Mouse (Mus musculus) left cerebral cortex, adult 8-10 months (tissue): ENCODE results near the gene Nup205. TPM values are rescaled to one million over a fixed set of nuclear protein-coding genes. Genes with fewer than 3 reads are reported as not detected.
"Not testable (repeated sequence)": the region's sequence is repeated elsewhere in the genome, so short reads cannot be mapped to it uniquely, and the experiment has no call there.

Experiments
- DNase-seq, 2 experiments: peaks; one replicate each; pipeline ENCODE4 v3.0.0; 2022; ENCODE audit warnings: low spot score in 2 of 2
- total RNA-seq, 4 experiments: library from RNA; stranded (reverse); gene quantifications; 2 replicates each; pipeline ENCODE4 v1.2.4; 2022

Gene Nup205
- 10 to 100 TPM; 22.8 to 30.4 (median 25.9) TPM for total RNA-seq

DNA sequence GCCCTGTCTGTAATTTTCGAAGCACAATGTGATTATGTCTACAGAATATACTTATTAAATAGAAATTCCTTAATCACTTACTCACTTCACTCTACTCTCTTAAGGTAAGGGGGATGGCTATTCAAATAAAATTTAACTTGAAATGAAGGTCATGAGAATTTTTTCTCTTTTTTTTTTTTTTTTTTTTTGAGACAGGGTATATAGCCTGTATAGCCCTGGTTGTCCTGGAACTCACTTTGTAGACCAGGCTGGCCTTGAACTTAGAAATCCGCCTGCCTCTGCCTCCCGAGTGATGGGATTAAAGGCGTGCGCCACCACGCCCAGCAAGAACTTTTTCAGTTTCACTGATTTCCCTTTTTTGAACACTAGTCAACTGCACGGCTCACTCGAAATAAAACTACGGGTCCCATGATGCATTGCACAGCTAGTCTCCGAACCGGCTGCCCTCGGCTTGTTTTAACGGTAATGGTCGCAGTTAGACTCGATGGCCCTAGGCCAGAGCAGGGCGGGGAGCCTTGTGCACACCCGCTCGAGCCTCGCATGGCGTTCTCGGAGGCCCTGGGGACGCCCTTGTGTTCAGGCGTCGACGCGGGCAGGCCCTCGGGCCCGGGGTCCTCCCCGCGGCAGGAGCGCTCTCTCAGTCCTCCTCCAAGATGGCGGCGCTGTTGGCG, at the start of gene Nup205:
TSS of gene Nup205 (plus strand) at position 443 of the 671 bp plus-strand sequence.
- peak; percentile 72 to 78 for DNase-seq

DNA sequence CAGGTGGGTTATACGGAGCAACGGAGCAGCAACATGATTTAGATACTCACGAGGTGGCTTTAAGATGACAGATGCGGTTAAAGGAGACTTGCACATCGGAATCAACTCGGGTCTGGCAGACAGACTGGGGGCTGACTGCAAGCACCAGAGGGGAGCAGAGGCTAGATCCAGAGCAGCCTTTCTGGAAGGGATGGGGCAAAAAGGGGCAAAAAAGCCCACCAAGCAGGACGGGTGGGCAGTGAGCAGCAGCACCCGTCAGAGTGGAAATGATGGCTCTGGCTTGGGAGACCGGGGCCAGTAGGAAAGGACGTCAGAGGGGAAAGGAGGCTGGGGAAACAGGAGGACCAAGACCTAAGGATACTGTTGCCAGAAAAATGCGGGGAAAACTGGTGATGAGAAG, 44.4 kb upstream of the Nup205 start:
- DNase-seq: no peak

DNA sequence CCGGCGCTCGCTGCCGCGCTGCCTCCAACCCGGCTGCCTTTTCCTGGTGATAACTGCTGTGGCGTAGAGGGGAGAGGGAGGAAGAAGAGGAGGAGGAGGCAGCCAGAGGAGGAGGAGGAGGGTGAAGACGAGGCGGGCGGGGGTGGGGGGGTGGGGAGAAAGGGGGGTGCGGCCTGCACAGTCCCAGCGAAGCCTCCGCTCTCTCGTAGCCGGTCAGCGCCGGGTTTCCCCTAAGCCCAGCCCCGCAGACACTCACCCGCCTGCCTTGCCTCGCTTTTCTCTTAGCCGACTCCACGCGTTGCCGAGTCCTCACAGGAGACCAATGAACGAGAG, 44.0 kb upstream of the Nup205 start:
- DNase-seq: no peak

DNA sequence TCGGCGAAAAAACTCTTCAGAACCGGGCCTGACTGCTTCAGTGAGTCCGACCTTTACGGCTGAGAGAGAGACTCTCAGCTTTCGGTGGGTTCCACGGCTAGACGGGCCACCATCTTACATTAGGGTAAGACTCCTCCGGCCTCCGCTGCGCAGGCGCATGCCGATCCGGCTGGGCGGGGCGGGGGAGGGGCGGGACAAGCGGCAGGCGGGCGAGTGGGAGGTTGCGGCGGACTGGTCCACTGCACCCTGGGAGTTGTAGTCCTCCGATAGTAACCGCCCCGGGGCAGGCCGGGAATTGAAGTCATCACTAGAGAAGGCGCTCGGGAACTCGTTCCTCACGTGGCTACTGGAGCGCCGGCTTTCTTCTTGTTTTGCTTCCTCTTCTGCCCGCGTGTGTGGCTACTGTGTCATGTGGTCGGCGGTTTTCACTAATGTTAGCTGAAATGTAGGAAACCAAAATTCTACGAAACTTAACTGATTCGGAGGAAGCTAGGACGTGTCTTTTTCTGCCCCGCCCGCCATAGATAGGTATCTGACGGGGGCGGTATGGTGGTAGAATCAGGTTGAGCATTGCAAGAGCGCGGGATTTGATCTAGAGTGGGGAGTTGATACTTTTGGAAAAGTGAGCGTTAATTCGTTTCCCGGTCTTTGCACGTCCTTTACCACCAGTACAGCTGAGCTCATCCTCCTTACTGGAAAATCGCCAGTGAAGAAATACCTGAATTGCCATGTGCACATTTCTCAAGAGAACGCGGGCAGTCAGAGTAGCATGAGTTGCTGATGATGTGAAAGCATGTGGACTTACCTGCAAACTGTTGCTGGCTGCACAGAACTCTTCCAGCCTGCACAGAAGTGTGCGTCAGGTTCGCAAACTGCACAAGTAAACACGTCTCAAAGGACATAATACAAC, 43.4 kb upstream of the Nup205 start, which contains the start of gene Cnot4:
TSS of gene Cnot4 (minus strand) at position 146 of the 910 bp plus-strand sequence.
- peak; percentile 95 to 98 for DNase-seq

DNA sequence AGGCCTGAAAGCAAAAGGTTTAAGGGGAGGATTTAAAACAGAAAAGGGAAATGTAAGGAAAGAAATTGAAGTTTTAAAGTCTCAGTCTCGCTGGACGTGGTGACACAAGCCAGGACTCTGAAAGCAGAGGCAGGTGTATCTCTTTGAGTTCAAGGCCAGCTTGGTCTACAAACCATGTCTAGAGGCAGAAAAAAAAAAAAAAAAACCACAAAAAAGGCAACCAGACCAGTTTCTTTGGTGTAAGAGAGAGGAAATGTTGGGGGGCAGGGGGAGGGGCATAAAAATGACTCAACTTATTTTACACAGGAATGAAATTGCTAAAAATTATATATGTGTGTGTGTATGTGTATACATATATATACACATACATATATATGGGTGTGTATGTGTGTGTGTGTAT, 42.4 kb upstream of the Nup205 start:
- DNase-seq: no peak

DNA sequence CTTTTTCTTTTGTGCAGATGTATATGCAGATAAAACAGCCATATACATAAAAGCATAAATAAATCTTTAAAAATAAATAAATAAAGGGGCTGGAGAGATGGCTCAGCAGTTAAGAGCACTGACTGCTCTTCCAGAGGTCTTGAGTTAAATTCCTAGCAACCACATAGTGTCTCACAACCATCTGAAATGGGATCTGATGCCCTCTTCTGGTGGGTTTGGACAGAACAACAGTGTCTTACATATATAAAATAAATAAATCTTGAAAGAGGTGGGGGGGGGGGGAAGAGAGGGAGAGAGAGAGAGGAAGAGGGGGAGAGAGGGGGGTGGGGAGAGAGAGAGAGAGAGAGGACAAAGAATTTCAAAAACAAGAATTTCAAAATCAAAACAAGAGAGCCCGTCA, 36.9 kb upstream of the Nup205 start:
- no peak for DNase-seq

DNA sequence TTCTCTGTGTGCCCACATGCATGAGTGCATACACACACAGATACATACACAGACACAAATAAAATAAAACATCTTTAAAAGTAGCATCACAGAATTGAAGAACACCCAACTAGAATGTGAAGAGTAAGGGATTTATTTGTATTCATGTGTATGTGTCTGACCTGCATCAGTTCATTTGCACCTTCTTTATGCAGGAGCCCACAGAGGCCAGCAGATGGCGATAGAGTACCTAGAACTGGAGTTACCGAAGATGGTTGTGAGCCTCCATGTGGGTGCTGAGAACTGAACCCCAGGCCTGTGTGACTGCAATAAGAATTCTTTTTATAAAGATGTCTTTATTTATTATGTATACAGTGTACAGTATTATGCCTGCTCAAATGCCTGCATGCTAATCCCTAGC, 31.7 kb upstream of the Nup205 start:
- no peak for DNase-seq

DNA sequence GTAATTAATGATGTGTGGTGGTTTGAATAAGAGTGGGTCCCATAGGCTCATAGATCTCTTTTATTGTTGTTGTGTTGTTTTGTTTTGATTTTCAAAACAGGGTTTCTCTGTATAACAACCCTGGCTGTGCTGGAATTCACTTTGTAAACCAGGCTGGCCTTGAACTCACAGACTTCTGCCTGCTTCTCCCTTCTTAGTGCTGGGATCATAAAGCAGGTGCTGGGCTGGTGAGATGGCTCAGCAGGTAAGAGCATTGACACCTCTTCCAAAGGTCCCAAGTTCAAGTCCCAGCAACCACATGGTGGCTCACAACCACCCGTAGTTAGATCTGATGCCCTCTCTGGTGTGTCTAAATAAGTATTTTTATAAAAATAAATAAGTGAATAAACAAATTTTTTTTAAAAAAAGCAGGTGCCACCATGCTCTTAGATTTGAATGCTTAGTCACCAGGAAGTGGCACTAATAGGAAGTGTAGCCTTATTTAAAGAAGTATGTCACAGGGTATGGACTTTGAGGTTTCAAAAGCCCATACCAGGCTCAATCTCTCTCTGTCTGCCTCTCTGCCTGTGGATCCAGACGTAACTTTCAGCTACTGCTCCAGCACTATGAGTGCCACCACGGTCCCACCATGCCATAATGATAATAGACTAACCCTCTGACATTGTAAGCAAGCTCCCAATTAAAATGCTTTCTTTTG, 29.3 kb upstream of the Nup205 start:
- no peak for DNase-seq

DNA sequence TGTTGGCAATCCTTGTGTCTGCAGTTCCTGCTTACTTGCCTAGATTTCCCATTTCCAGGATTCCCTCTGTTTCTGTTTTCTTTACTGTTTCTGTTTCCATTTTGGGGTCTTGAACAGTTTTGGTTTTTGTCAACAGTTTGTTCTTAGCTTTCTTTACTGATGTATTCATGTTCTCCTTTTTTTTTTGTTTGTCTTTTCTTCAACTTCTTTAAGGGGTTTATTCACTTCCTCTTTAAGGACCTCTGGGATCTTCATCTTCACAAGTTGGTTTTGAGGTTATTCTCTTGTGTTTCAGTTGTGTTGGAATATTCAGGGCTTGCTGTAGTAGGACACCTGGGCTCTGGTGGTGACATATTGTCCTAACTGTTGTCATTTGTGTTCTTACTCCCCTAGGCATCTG, 22.7 kb upstream of the Nup205 start:
- no peak for DNase-seq

DNA sequence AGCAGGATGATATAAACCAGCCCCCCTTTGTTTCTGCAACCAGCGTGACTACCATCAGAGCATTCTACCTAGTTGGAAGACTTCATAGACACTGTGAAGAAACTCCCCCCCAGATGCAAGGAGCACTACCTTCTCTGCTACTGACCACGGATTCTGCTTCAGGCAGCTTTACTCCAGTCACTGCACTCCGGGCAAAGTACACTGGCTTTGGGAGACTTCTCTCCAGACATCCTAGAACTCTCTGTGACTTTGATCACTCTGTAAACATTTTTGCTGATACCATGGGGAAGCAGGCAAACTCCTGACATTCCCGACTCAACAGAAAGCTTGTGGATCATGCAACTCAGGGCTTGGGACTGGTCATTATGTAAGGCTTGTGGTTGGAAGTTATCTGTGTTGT, 8.0 kb upstream of the Nup205 start:
- no peak for DNase-seq

DNA sequence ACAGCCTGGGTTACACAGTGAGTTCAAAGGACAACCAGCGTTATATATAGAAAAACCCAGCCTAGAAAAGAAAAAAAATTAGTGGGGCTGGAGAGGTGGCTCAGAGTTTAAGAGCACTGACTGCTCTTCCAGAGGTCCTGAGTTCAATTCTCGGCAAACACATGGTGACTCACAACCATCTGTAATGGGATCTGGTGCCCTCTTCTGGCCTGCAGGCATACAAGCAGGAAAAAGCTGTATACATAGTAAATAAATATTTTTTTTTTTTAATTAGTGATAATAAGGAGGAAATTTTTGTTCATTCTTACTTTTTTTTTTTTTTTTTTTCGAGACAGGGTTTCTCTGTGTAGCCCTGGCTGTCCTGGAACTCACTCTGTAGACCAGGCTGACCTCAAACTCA, 5.2 kb upstream of the Nup205 start:
- not testable (repeated sequence) for DNase-seq

DNA sequence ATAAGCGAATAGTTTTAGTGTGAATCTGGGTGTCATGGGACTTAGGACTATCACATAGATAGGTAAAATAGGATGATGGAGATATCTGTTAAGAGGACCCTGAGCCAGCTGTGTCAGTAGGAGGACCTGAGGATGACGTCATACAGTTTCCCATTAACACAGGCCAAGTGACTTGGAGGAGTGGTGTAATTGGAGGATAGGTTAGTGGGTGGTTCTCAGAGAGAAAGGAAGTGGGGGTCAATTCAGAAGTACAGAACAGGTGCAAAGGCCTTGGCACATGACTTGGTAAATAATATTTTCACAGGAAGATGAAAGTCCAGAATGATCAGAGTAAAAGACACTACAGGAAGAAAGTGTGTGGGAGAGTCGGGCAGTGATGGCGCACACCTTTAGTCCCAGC, 4.0 kb upstream of the Nup205 start:
- DNase-seq: no peak

DNA sequence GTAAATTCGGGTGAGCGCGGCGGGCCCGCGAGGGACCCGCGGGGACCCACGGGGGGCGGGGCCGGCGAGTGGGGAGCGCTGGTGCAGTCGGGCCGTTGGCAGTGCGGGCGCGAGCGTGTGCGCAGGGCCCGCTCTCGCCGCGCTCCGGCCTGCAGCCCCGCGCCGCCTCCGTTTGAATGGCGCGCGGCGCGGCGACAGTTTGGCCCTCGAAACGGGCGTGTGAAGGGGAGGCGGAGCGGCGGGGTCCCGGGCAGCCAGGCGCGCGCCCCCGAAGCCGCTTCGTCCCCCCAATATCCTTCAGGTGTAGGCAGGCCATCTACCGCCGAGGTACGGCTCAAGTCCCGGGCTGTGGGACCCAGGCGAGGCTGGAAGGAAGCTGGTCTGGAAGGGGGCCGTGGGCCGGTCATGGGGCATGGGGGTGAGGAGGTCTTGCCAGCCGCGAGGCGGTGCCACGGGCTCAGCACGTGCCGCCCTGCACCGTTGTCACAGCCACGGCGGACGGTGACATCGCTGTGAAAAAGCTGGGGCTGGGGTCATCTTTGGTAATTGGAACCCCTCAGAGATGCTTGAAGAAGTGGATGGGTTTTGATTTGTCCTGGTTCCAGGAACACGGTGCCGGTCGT, 540 bp downstream of the Nup205 start:
- peak in 1 of 2 experiments; percentile 40 for DNase-seq

DNA sequence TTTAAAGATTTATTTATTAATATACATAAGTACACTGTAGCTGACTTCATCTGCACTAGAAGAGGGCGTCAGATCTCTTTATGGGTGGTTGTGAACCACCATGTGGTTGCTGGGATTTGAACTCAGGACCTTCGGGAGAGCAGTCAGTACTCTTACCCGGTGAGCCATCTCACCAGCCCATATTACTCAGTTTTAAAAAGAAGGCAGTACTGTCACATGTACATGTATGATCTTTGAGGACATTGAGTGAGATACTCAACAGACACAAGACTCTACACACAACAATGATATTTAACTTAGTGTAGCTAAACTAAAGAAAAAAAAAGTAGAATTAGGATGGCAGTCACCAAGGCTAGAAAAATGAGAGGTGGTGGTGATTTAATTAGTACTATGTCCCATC, 2.1 kb downstream of the Nup205 start:
- not testable (repeated sequence) for DNase-seq

DNA sequence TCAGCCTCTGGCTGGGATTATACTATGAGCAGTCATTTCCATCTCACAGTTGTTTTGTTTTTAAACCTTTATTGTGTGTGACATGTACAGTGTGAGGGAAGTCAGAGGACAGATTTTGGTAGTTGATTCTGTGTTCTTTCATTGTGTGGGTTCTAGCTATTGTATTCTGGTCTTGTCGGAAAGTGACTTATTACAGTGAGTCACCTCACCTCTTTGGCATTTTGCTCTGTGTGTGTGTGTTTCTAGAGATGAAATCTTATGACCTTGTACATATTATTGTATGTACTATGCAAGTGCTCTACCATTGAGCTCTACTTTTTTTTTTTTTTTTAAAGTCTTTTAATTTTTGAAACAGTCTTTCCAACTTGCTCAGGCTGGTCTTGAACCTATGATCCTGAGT, 7.6 kb downstream of the Nup205 start:
- DNase-seq: no peak

DNA sequence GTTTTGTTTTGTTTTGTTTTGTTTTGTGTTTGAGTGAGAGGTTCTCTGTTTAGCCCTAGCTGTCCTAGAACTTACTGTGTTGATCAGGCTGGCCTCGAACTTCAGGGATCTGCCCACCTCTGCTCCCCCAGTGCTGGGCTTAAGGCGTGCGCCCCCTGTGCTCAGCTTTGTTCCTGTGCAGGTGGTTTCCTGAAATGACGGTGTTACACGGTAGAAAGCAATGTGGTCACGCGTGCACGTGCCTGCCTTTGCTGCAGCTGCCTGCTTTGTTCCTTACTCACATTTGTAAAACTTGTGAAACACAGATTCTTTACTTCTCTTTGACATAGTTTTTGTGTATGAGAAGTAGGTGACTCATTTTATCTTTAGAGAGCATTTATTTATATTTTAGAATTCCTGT, 14.0 kb downstream of the Nup205 start:
- no peak for DNase-seq

DNA sequence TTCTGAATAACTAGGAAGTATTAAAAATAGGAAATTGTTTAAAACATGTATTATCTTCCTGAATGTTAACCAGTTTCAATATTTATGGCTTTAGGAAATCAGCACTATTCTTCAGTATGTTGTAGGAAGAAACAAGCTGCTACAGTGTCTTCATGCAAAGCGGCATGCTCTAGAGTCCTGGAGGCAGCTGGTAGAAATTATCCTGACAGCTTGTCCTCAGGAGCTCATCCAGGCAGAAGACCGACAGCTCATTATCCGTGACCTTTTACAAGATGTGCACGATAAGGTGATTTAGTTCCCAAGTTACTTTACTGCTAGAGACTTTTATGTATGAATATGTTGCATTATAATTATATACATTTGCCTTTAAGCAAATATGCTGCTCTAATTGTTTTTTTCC, 48.5 kb downstream of the Nup205 start:
- no peak for DNase-seq

DNA sequence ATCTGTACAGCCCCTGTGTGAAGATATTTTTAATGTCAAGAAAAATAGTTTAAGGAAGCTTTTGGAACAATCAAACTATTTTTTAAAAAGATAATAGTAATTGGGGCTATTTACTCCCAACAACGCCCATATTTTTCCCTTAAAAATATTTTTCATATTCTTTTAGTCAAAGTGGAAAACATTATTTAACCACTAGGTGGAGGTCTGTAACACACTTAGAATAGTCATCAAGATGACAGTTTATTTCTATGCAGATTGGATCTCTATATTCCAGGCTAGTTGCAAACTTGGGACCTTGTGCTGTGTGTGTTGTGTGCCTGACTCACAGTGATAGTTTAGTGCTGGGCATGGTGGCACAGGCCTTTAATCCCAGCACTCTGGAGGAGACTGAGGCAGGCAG, 52.2 kb downstream of the Nup205 start:
- no peak for DNase-seq

DNA sequence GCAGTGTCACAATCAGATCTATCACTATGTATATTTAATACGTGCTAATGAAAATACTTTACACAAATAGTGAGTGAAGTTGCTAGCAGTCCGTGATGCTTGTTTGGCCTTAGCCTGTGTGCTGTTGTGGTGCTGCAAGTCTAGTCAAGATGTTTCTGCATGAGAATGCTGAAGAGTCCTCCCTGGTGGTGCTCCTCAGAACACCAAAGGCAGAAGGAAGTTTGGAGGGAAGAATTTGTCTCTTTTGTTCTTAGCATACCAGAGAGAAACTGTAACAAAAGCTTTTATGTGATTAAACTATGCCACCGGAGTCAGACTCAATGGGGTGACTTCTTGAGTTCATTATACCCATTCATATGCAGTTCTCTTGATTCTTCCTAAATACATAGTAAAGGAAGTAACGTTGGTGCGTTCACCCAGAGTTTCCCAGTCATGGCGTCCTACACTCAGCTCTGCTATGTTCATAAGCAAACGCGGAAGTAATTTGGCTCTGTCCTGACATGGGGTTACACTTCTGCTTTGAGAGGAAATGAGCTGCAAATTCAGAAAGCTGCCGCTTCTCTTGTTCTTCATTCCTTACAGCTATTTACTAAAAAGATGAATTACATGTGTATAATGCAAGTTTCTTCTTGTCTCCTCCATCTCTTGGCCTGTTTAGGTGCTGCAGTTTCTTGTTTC, 59.0 kb downstream of the Nup205 start:
- DNase-seq: no peak

DNA sequence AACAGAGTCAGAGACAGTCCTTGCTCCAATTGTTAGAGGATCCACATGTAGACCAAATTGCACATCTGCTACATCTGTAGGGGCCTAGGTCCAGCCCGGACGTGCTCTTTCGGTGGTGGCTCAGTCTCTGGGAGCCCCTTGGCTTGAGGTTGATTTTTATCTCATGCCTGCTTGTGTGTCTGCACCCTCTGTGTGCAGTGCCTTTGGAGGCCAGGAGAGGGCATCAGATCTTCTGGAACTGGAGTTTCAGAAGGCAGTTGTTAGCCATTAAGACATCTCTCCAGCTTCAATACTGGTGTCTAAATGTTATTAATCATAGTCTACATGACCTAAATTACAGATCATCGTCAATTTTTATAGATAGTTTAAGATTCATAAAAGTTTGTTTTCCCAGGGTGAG, 66.0 kb downstream of the Nup205 start:
- DNase-seq: no peak

DNA sequence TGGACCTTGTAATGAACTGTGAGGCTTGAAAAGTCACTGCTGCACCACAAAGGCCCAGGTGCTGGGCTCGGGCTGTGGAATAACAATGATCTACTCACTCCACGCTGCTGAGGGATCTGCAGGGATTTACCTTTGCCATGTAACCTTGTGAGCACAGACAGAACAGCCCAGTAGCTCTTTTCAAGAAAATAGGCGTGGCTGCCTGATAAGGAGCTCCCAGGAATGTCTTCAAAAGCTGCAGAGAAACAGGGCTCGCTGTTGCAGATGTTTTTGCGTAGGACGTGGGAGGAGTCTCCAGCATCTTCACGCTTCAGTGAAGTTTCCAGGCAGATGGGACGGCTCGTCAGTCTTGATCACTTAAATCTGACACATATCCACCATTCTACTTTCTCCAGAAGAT, 66.8 kb downstream of the Nup205 start:
- no peak for DNase-seq
